Mouse (Mus musculus) olfactory bulb, adult 2 months (tissue): ENCODE measurements around the gene Slc25a3.

Experiments
- CTCF ChIP-seq: fragments of 200-500 bp; IDR thresholded peaks from 2 replicates; pipeline ENCODE4 v1.5.1; 2012; ENCODE audit warnings: low read depth, mild to moderate bottlenecking, low read length, moderate library complexity; ENCODE audit not compliant: insufficient read depth
- POLR2A ChIP-seq: fragments of 200-500 bp; IDR thresholded peaks from 2 replicates; pipeline ENCODE4 v1.6.1; 2012; ENCODE audit warnings: mild to moderate bottlenecking, low read depth, low read length, moderate library complexity; ENCODE audit not compliant: insufficient read depth

DNA sequence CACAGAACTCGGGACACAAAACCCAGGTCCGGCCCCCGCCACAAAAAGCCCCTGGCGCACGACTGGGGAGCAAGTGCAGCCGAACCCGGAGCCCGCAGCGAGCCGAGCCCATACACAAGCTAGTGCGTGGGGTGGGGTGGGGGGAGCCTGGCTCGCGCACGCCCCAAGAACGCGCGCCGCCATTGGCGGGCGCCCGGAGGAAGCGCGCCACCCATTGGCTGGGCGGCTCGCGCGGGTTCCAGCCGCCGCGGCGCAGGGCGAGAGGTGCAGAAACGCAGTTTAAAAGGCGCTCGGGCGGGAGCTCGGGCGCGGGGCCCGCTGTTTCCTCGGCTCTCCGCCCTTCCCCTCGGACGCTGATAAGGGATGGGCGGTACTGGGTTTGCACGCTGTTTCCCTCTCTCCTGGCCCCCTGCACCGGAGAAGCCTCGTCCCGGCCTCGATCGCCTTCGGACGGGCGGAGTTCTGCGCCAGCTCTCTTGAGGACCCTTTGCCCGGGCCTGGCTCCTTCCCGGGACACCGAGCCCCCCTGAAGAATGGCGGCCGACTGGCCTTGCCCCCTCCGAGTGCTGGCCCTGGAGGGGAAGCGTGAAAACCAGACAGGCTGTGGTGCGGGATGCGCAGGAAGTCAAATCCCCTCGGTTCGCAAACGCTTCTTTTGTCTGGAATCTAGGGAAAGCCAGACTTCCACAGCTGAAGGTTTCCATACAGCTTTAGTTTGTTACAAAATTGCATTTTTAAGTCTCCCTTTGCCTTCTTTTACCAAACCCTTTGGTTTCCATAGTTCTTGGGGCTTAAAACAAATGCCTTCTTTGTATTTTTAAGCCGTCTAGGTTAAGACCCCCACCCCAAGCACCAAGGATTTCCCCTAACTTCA is 47.8 kb upstream of the Slc25a3 start:
- TF ChIP-seq POLR2A (peak; percentile 95), CTCF (peak; percentile 16; the same call in 1 of the 2 replicates)
